Mouse (Mus musculus) MEL (cell line): ENCODE data around the gene Adcy1. TPM values are rescaled to one million over a fixed set of nuclear protein-coding genes. Genes with fewer than 3 reads are reported as not detected.

Source experiments
- DNase-seq: peaks from one replicate; pipeline ENCODE4 v3.0.0; 2011; ENCODE audit warnings: low read depth, low spot score
- H3K27ac ChIP-seq: 2 replicates; pipeline ENCODE4 v1.5.1; 2012; ENCODE audit warnings: low read depth, mild to moderate bottlenecking, control low read depth, low read length, moderate library complexity; ENCODE audit not compliant: control insufficient read depth
- H3K27me3 ChIP-seq, 2 experiments: fragments of 150-350 bp in 1 of 2; sonication (generic) in 1 of 2; 2 replicates each; pipeline ENCODE4 v1.6.1; 2012; ENCODE audit warnings: low read length in 2 of 2, mild to moderate bottlenecking in 2 of 2, improper control_type of control experiment in 1 of 2, moderate library complexity in 1 of 2; ENCODE audit not compliant: insufficient read depth in 2 of 2, control insufficient read depth in 1 of 2
- H3K36me3 ChIP-seq, 2 experiments: 2 replicates each; pipeline ENCODE4 v1.6.1; 2012 to 2014; ENCODE audit warnings: low read length in 2 of 2, improper control_type of control experiment in 1 of 2, inconsistent platforms in 1 of 2, mild to moderate bottlenecking in 1 of 2; ENCODE audit not compliant: insufficient read depth in 2 of 2, control insufficient read depth in 1 of 2
- H3K4me1 ChIP-seq, 2 experiments: fragments of 150-350 bp in 1 of 2; sonication (generic) in 1 of 2; 2 replicates each; pipeline ENCODE4 v1.6.1; 2012; ENCODE audit warnings: low read length in 2 of 2, improper control_type of control experiment in 1 of 2, mild to moderate bottlenecking in 1 of 2; ENCODE audit not compliant: insufficient read depth in 2 of 2, control insufficient read depth in 1 of 2
- H3K4me3 ChIP-seq, 2 experiments: fragments of 150-350 bp in 1 of 2; sonication (generic) in 1 of 2; 2 replicates each; pipeline ENCODE4 v1.5.1; 2012; ENCODE audit warnings: low read depth in 2 of 2, low read length in 2 of 2, mild to moderate bottlenecking in 2 of 2, moderate library complexity in 2 of 2, control low read depth in 1 of 2, improper control_type of control experiment in 1 of 2; ENCODE audit not compliant: control insufficient read depth in 1 of 2, insufficient read depth in 1 of 2
- H3K79me2 ChIP-seq: 2 replicates; pipeline ENCODE4 v1.6.1; 2012; ENCODE audit warnings: mild to moderate bottlenecking, low read length, moderate library complexity; ENCODE audit not compliant: control insufficient read depth, poor library complexity, insufficient read depth
- H3K9ac ChIP-seq: 2 replicates; pipeline ENCODE4 v1.6.1; 2012; ENCODE audit warnings: low read depth, mild to moderate bottlenecking, control low read depth, low read length, moderate library complexity; ENCODE audit not compliant: control insufficient read depth, poor library complexity, severe bottlenecking
- H3K9me3 ChIP-seq: fragments of 150-350 bp; sonication (generic); replicated peaks from 2 replicates; pipeline ENCODE4 v1.6.1; 2012; ENCODE audit warnings: mild to moderate bottlenecking, low read length, improper control_type of control experiment, moderate library complexity; ENCODE audit not compliant: insufficient read depth
- BHLHE40 ChIP-seq: IDR thresholded peaks from 2 replicates; pipeline ENCODE4 v1.6.1; 2012; ENCODE audit warnings: low read depth, mild to moderate bottlenecking, inconsistent platforms, low read length, improper control_type of control experiment, borderline replicate concordance
- E2F4 ChIP-seq: IDR thresholded peaks from 2 replicates; pipeline ENCODE4 v1.6.1; 2011; ENCODE audit warnings: low read depth, low read length, improper control_type of control experiment, borderline replicate concordance
- ETS1 ChIP-seq: IDR thresholded peaks from 2 replicates; pipeline ENCODE4 v1.6.1; 2012; ENCODE audit warnings: low read depth, mild to moderate bottlenecking, inconsistent platforms, low read length, improper control_type of control experiment, moderate library complexity
- HCFC1 ChIP-seq: IDR thresholded peaks from 2 replicates; pipeline ENCODE4 v1.6.1; 2012; ENCODE audit warnings: low read depth, mild to moderate bottlenecking, inconsistent platforms, low read length, improper control_type of control experiment, moderate library complexity
- KAT2A ChIP-seq: conservative IDR thresholded peaks from 2 replicates; pipeline ENCODE4 v1.6.1; 2012; ENCODE audit warnings: low read depth, low read length, improper control_type of control experiment, inconsistent platforms
- MAX ChIP-seq: IDR thresholded peaks from 2 replicates; pipeline ENCODE4 v1.6.1; 2011; ENCODE audit warnings: low read length, improper control_type of control experiment
- MEF2A ChIP-seq: IDR thresholded peaks from 2 replicates; pipeline ENCODE4 v1.6.1; 2014; ENCODE audit warnings: low read depth, mild to moderate bottlenecking, inconsistent platforms, low read length, improper control_type of control experiment; ENCODE audit not compliant: poor library complexity, insufficient replicate concordance, severe bottlenecking; ENCODE audit errors: extremely low read depth
- MYB ChIP-seq: IDR thresholded peaks from 2 replicates; pipeline ENCODE4 v1.6.1; 2011; ENCODE audit warnings: mild to moderate bottlenecking, low read depth, low read length, improper control_type of control experiment
- POLR2A ChIP-seq, 2 experiments: IDR thresholded peaks; 2 replicates each; pipeline ENCODE4 v1.6.1; 2011 to 2012; ENCODE audit warnings: low read length in 2 of 2, mild to moderate bottlenecking in 2 of 2, control low read depth in 1 of 2, improper control_type of control experiment in 1 of 2, low read depth in 1 of 2, moderate library complexity in 1 of 2; ENCODE audit not compliant: control insufficient read depth in 1 of 2, insufficient read depth in 1 of 2, poor library complexity in 1 of 2
- POLR2AphosphoS2 ChIP-seq: IDR thresholded peaks from 2 replicates; pipeline ENCODE4 v1.6.1; 2011; ENCODE audit warnings: low read length, improper control_type of control experiment
- POLR2AphosphoS5 ChIP-seq: IDR thresholded peaks from 2 replicates; pipeline ENCODE4 v1.6.1; 2012; ENCODE audit warnings: low read depth, borderline replicate concordance, mild to moderate bottlenecking, inconsistent platforms, low read length, moderate library complexity, mixed read lengths
- RAD21 ChIP-seq: IDR thresholded peaks from 2 replicates; pipeline ENCODE4 v1.6.1; 2011; ENCODE audit warnings: mild to moderate bottlenecking, low read depth, low read length, improper control_type of control experiment
- SIN3A ChIP-seq: IDR thresholded peaks from 2 replicates; pipeline ENCODE4 v1.6.1; 2012; ENCODE audit warnings: low read length, improper control_type of control experiment, inconsistent platforms
- TAL1 ChIP-seq: IDR thresholded peaks from 2 replicates; pipeline ENCODE4 v1.6.1; 2012; ENCODE audit warnings: mild to moderate bottlenecking, inconsistent platforms, low read length, moderate library complexity, mixed read lengths
- TBP ChIP-seq: IDR thresholded peaks from 2 replicates; pipeline ENCODE4 v1.8.0; 2011; ENCODE audit warnings: low read depth, low read length, improper control_type of control experiment
- UBTF ChIP-seq: IDR thresholded peaks from 2 replicates; pipeline ENCODE4 v1.6.1; 2012; ENCODE audit warnings: low read depth, mild to moderate bottlenecking, inconsistent platforms, low read length, improper control_type of control experiment, moderate library complexity, borderline replicate concordance; ENCODE audit not compliant: insufficient read depth
- USF1 ChIP-seq: IDR thresholded peaks from 2 replicates; pipeline ENCODE4 v1.6.1; 2014; ENCODE audit warnings: low read depth, mild to moderate bottlenecking, inconsistent platforms, low read length, improper control_type of control experiment, moderate library complexity
- USF2 ChIP-seq, 2 experiments: IDR thresholded peaks; 2 replicates each; pipeline ENCODE4 v1.6.1; 2011 to 2012; ENCODE audit warnings: improper control_type of control experiment in 2 of 2, low read length in 2 of 2, borderline replicate concordance in 1 of 2, inconsistent platforms in 1 of 2, low read depth in 1 of 2, mild to moderate bottlenecking in 1 of 2; ENCODE audit not compliant: insufficient read depth in 1 of 2
- ZC3H11A ChIP-seq: IDR thresholded peaks from 2 replicates; pipeline ENCODE4 v1.6.1; 2012; ENCODE audit warnings: low read depth, mild to moderate bottlenecking, inconsistent platforms, low read length, improper control_type of control experiment
- ZNF384 ChIP-seq: IDR thresholded peaks from 2 replicates; pipeline ENCODE4 v1.6.1; 2012; ENCODE audit warnings: low read depth, mild to moderate bottlenecking, inconsistent platforms, low read length, improper control_type of control experiment
- polyA plus RNA-seq, 2 experiments: library from polyadenylated mRNA; stranded (reverse) in 1 of 2; unstranded in 1 of 2; fragments of >175 nt in 1 of 2; fragments of >200 nt in 1 of 2; gene quantifications; 2 replicates each; pipeline versions ENCODE4 v1.2.1 to v1.2.4; 2012; ENCODE audit warnings: low replicate concordance in 2 of 2, low read depth in 1 of 2; ENCODE audit not compliant: insufficient read length in 2 of 2, insufficient read depth in 1 of 2, missing spikeins in 1 of 2
- total RNA-seq: library from RNA; depleted of rRNA; stranded (reverse); fragments of 300-350 nt; gene quantifications from 2 replicates; pipeline ENCODE4 v1.2.3, GENCODE M21; 2012

Adcy1 gene
- total and polyA plus RNA-seq, 3 experiments, result under 0.01 TPM; not detected in 2

GRCm38 (mm10) chr11:7129319-7130051, 66.2 kb downstream of the Adcy1 start:
- Histone ChIP-seq H3K27ac (no peak overlapping the region), H3K79me2 (no peaks in the 10 kb centered on the region), H3K4me1 (no peaks in the 10 kb centered on the region), H3K9ac (no peak overlapping the region), H3K9me3 (no peaks in the 10 kb centered on the region), H3K27me3 (no peaks in the 10 kb centered on the region), H3K36me3 (no peaks in the 10 kb centered on the region), H3K4me3 (no peak overlapping the region)
- TF ChIP-seq UBTF (no peak), HCFC1 (no peak), TBP (no peak), BHLHE40 (no peak), POLR2A (IDR thresholded peaks at IDR 0.05; ENCODE audit: control insufficient read depth in 1 of 2, insufficient read depth in 1 of 2, low read depth in 1 of 2, low read length in 2 of 2, poor library complexity in 1 of 2) (no peak), USF1 (no peak), MYB (no peak), RAD21 (no peak), KAT2A (no peak), MAX (no peak), MEF2A (no peak), USF2 (IDR thresholded peaks at IDR 0.05; ENCODE audit: borderline replicate concordance in 1 of 2, insufficient read depth in 1 of 2, low read depth in 1 of 2, low read length in 2 of 2) (no peak), ZC3H11A (no peak), ZNF384 (no peak), ETS1 (no peak), SIN3A (no peak), POLR2AphosphoS2 (no peak), E2F4 (no peak), TAL1 (no peak), POLR2AphosphoS5 (no peak)
- DNase-seq, result no peak
